Mouse (Mus musculus) liver, adult 2 months (tissue): ENCODE data around the gene Dmbt1.

Experiments used
- CTCF ChIP-seq: fragments of 200-500 bp; IDR thresholded peaks from 2 replicates; pipeline ENCODE4 v1.5.1; 2011; ENCODE audit warnings: low read depth, low read length, control low read depth
- POLR2A ChIP-seq: fragments of 200-500 bp; IDR thresholded peaks from 2 replicates; pipeline ENCODE4 v1.6.1; 2011; ENCODE audit warnings: low read length, control low read depth; ENCODE audit not compliant: insufficient read depth; ENCODE audit errors: extremely low read depth

- TF ChIP-seq CTCF (no peak), POLR2A (no peak)
Measured at GRCm38 (mm10) chr7:130991174-130991789, 40.6 kb upstream of the Dmbt1 start.
